Mouse (Mus musculus) right cerebral cortex, postnatal 14 days (tissue): Measurements from ENCODE around the gene Aldh4a1.

Source experiments
- DNase-seq: peaks from one replicate; pipeline ENCODE4 v3.0.0; 2022

Gene Aldh4a1

DNA sequence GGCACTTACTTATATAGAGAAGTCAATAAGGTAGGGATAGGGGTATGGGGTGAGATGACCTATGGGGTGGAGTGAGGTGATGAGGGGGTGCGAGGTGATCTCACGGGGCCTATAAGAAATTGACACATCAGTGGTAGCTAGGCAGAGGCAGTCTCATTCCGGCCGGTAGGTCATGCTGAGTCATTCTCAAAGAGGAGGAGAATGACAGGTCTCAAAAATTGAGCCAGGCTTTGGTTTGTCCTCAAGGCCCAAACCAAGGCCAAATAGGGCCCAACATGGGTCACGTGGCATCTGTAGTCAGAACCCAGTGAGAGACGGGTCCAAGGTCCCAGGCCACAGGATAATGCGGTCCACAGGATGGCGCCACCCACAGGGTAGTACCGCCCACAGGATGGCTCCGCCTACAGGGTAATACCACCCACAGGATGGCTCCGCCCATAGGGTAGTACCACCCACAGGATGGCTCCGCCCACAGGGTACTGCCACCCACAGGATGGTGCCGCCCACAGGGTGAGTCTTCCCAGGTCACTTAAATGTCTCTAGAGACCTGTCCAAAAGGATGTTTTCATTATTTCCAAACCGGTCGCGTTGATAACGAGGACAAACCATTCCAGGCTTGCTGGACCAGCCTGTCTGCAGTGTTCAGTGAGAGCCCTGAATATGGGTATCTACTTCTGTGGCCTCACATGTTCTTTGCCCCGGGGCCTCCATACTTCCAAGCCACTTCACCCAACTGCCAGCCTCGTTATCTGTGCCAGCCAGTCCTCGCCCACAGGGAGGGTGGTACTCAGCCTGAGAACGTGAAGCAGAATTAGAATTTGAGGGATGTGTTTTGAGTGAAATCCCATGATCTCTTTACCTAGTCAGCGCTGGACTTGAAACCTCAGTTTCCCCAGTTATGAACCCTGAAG is 61.3 kb downstream of the Aldh4a1 start:
- no peak for DNase-seq

DNA sequence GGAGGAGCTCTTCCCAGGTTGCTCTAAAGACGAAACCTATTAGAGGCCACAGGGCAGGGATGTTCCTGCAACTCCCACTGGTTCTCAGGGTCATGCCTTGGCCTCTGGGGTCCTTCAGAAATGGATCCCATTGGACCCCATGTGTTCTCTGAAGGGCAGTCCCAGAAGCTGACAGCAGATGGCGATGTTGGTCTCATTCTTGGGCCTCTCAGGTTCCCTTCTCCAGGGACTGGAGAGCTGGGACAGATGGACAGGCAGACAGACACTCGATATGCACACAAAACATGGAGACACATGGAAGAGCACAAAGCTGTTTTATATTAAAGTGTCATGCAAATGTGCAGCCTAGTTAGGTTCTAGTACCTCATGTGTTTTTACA is 62.0 kb downstream of the Aldh4a1 start:
- DNase-seq, result peak; percentile 74

DNA sequence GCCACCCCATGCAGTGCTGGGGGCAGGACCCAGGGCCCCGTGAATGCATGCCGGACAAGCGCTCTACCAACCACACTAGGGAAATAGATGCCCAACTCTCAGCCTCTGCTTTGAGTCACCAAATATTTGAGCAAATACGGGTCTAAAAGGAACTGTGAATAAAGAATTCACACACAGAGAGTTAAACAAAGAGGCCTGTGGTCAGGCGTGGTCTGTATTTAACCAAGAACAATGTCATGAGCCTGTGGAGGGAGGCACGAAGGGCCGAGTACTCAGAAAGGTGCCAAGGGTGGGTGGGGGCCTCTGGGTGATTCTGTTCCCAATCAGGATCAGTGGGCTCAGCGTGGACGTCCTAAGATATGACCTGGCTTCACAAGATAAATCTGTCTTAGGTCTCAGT is 65.4 kb downstream of the Aldh4a1 start:
- DNase-seq, result no peak

DNA sequence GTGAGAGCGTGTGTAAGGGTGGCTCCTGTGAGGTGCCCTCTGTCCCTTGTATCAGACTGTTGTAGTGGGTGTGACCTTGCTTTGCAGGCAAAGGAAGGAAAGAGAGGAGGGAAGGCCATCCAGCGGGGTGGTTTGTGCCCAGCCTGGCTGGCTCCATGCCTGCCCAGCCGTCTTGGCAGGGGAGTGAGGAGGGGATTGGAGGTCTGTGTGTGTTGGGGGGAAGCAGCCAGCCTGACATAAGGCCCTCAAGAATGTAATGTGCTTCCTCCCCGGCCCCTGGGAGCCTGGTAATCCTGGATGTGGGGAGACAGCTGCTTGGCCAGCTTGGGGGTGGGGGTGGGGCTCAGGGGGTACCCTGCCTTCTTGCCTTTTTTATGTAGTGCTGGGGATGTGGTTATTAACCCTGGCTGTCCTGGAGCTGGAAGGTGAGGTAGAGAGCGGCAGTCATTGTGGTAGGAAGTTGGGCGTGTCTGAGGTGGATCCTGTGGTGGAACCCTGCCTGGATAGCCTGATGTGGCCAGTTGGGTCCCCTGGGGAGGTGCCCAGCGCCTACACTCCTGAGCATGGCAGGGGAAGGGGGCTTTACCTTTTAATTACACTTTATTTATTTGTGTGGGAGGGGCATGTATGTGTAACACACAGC is 67.1 kb downstream of the Aldh4a1 start:
- DNase-seq, result no peak

DNA sequence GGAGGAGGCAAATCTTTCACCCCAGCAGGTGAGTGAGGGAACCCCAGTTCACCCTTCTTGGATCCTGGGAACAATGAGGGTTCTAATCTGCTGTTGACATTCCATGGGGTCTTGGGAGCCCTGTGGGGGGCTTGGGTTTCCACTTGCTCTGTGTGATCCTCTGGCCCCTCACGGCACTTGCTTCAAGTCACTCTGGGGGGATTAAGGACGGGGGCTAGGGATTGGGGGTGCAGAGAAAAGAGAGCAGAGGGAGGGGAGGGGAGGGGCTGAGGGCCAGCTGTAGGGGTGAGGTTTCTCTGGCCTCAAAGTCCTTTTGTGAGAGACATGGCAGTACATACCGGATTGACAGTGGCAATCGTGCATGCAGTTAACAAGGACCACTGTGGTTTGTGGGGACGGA is 70.6 kb downstream of the Aldh4a1 start:
- DNase-seq, result no peak

DNA sequence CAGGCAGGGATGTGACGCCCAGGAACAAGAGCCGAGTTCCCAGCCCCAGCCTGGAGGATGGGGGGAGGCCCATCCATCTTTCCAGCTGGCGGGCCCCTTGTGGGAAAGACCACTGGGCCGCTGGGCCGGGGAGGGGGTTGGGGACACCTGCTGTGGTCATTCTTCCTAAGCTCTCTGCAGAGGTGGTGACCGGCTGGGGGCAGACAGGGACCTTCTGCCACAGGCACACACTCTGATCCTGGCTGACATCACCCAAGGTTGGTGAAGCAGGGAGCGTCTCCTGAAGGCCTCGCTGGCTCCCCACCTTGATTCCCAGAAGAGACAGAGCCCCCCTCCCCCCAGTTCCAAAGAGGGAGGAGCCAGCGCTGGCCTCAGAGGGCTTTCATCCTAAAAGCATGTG is 75.1 kb downstream of the Aldh4a1 start:
- no peak for DNase-seq

DNA sequence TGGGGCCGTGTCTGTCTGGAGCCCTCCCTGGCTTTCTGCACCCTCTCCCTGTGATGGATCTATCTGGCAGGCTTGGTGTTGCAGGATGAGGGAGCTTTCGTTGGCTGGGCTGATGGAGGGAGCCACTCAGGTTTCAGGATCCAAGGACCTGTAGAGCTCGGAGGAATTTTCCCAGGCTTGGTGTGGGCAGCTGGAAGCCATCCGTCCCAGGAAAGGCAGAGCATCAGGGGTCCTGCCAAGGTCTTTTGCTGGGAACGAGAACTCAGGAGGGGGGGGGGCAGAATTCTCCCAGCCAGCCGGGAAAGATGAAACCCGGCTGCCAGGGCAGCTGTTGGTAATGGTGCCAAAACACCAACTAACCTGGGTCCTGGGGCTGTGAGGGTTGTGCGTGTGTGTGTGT is 75.9 kb downstream of the Aldh4a1 start:
- no peak for DNase-seq
